Mouse (Mus musculus): ENCODE data around the gene Fcgr4.
A peak's percentile ranks its signal among the peaks of the same experiment; 100 is the strongest.
"Not testable (repeated sequence)": the region's sequence is repeated elsewhere in the genome, so short reads cannot be mapped to it uniquely, and the experiment has no call there.

The Fcgr4 gene

DNA sequence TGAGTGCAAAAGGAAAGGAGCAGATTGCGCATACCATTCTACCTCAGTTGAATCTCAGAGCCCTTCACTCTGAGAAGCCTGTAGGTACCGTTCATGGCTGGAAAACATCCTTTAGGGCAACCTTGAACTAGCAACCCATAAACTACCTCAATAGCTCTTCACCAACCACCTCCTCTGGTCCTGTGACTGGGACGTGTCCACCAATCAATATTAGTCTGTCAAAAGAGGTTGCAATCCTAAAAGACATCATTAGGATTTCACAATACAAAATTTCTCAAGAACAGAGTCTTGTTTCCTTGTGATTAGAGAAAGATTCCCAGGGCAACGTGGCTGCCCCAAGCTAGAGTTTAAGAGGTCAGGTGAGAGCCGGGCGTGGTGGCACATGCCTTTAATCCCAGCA is 34.6 kb downstream of the Fcgr4 start:
- DNase-seq (ENCODE audit: low spot score): no peak

DNA sequence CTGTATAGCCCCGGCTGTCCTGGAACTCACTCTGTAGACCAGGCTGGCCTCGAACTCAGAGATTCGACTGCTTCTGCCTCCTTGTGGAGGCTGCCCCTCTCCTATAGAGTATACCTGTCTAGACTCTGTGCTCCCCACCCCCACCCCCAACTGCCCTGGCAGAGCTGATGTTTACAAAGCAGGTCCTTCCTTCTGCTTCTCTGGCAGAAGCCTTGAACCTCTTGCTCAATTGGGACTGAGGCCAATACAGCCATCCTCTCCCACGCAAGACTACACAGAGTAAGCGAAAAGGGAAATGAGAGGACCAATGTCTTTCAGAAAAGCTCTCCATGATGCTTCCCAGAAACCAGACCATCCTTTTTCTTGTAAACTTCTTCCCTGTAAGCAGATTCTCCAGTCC is 38.5 kb downstream of the Fcgr4 start:
- DNase-seq (ENCODE audit: low spot score): no peak

DNA sequence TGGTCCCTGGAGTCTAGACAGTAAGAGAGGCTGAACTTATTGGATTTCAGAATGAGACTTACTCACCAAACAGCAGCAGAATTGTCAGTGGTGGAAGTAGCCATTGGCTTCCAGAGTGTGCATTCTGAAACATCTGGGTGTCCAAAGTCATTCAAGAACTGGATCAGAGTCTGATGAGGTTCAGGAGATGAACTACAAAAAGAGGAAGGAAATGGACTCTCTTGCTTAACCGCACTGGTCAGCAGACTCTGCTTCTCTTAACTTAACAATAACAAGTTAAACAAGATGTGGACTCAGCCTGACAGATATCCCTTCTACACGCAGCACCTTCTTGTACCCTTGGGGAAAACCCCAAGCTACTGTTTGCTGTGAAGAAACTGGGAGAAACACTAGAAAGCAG is 40.5 kb downstream of the Fcgr4 start:
- no peak for DNase-seq (ENCODE audit: low spot score)

DNA sequence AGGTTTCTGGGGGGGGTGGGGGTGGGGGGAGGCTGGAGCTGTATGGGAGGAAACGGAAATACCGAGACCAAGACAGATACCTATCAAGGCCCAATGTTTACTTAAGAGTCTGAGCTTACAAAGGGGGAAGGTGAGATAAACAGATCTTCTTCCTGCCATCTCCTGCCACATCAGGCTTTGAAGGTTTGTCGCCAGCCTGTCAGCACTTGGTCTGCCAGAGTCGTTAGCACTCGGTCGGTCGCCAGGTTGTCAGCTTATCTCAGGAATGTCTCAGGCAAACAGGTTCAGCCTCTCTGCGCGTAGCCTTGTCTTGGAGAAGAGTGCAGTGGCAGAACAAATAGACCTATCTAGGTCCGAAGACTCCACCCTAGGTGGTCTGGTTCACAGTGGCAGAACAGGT is 41.7 kb downstream of the Fcgr4 start:
- DNase-seq (ENCODE audit: low spot score): no peak

DNA sequence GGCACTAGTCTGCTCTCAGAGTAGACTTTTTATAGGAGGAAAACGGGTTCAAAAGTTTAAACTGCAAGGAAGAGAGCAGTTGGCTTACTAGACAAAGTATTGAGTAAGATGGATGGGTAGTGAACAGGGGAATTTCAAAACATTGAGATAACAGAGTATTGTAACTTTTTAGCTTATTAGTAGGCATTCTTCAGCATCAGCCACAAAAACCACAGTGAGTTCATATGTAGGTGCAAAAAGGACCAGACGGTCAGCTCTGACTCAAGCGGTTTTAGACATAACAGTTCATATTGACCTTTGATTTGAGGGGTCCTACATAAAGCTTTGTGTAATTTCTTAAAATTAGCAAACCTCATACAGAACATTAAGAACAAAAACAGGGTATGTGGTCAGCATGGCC is 42.8 kb downstream of the Fcgr4 start:
- no peak for DNase-seq (ENCODE audit: low spot score)

DNA sequence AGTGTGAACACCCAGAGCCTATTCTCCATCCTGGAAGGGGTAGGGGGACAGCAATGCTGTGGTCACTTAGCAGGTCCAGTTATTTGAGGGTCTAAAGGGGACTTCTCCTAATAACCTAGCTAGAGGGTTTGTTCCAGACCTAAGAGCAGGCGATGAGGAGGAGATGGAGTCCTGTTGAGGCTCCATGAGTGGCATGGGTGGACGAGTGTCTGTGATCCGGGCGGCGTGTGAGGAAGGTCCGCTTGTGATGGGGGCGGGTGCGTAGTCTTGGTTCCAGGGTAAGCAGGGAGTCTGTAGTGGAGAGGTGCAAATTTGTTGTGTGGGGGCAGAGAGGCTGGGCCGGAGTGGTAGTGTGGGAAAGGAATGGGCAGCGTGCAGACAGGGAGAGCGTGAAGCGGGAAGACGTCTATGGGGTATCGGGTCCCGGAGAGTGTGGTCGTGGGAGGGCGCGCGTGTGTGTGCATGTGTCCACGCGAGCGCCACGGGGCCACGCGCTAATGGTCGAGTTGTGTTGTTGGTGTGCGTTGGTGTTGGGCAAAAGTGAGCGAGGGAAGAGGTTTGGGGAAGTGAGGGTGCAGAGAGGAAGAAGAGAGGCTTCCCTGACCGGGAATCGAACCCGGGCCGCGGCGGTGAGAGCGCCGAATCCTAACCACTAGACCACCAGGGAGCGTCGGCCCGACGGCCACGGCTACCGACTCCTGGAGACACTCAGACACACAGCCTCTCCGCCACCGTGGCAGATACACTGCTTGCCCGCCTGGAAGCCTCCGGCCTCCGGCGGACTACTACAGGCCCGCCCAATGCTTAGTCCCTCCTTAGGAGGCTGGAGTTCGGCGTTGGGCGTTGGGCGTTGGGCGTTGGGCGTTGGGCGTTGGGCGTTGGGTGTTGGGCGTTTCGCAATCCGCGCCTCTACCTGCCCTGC is 45.1 kb downstream of the Fcgr4 start:
- not testable (repeated sequence) for DNase-seq (ENCODE audit: low spot score)

DNA sequence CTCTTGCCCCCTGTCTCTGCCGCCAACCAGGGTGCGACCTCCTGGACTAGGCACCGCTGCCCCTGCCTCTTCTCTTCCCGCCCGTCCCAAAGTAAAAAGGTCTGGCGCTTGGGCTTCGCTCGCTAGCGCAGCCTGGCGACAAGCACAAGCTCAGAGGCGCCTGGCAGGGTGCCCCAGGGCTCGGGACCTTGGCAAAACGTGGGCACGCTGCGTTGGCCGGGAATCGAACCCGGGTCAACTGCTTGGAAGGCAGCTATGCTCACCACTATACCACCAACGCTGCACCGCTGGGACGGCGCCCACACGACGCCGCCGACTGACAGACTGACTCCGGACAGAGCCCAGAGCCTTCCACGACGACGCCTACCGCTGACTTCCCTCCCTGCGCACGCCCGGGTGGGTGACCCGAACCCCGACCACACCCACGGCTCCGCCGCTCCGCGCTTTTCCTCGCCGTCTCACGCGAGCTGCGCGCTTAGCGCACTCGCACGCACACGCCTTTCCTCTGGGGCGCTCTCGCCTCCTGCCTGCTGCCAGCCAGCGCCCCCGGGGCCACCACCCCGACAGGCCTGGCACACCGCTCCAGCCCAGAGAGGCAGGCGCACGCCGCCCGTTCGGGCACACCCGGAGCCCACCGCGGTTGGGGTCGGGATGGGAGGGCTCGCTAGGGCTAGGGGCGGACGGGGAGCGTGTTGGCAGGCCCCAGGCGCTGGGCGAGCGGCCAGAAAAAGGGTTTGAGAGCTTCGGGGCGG is 45.9 kb downstream of the Fcgr4 start, which contains the start of gene Fcgr3:
TSS of gene Fcgr3 (minus strand) at position 445 of the 752 bp plus-strand sequence.
- peak; percentile 90 for DNase-seq (ENCODE audit: low spot score)

DNA sequence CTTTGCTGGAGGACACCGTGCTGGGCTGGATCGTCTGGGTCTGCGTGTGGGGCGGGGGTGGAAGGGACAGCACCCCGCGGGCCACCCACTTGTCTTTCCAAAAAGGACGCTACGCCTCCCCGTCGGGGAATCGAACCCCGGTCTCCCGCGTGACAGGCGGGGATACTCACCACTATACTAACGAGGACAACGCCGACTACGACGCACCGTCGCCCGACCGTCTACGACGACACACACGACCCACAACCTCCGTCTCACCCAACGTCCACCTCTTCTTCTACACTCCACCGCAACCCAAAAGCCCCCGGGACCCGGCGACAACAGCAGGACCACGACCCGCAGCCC is 46.5 kb downstream of the Fcgr4 start:
- not testable (repeated sequence) for DNase-seq (ENCODE audit: low spot score)

DNA sequence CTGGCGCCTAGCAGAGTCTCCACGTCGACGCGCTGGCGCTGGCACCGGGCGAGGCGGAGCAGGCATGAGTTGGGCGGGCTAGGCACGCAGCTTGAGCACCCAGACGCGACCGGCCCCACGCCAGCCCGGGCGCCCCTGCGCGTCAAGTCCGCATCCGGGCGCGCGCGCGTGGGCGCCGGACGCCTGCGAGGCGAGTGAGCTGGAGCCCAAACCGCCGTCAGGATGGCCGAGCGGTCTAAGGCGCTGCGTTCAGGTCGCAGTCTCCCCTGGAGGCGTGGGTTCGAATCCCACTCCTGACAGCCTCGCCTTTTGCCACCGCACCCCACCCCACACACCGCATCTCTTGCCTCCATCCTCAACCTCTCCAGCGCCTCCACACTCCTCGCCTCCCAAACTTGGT is 47.0 kb downstream of the Fcgr4 start:
- not testable (repeated sequence) for DNase-seq (ENCODE audit: low spot score)

DNA sequence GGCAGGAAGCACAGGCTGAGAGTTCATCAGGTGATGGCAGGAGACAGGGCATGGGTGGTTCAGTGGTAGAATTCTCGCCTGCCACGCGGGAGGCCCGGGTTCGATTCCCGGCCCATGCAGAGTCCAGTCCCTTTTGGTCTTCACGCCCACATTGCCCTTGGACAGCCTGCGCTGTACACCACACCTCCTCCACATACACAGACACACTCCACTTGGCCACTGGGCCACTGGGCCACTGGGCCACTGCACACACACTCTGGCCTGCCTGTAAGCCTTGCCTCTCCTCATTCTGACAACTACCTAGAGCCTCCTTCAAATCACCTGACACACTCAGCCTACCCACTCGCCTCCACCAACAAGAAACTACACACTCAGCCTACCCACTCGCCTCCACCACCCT is 47.9 kb downstream of the Fcgr4 start:
- DNase-seq (ENCODE audit: low spot score): not testable (repeated sequence)

DNA sequence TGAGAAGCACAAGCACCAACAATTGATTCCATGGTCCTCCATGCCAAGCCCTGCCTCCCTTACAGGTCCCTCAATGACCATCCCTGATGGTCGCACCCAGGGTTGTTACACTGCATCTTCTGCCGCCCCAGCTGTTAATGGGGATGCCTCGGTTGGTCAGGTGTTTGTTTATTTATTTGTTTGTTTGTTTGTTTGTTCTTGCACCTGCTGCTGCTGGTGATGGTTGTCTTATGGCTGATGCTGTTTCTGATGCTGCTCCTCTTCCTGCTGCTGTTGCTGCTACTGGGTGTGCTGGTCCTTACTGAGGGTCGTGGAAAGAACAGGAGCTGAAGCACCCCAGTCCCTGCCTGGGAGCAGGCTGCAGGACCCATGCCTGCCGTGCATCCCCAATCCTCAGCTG is 49.2 kb downstream of the Fcgr4 start:
- not testable (repeated sequence) for DNase-seq (ENCODE audit: low spot score)

DNA sequence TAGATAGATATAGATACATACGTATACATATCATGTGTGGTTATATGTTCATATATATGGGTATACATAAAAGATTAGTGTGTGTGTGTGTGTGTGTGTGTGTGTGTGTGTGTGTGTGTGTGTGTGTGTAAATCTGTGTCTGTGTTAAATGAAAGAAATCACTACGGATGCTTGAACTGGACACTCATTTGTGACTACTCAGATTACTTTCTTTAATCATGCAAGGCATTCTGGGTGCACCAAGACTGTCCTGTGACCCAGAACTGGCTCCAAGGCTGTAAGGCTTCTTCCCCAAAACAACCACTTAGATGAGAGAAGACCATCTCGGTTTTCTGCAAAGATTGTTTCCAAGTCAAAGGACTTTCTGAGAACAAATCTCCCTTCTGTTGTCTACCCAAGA is 50.8 kb downstream of the Fcgr4 start:
- not testable (repeated sequence) for DNase-seq (ENCODE audit: low spot score)

DNA sequence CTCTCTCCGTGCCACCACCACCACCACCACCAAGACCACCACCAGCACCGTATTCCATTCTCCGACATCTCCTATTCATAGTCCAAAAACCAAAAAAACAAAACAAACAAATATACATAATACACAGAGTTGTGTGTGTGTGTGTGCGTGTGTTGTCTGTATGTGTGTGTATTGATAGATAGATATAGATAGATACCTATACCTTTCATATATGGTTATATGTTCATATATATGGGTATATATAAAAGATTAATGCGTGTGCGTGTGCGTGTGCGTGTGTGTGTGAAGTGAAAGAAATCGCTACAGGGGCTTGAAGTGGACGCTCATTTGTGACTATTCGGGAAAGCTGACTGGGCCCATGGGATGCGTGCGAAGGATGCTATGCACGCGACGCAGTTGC is 52.2 kb downstream of the Fcgr4 start:
- not testable (repeated sequence) for DNase-seq (ENCODE audit: low spot score)

DNA sequence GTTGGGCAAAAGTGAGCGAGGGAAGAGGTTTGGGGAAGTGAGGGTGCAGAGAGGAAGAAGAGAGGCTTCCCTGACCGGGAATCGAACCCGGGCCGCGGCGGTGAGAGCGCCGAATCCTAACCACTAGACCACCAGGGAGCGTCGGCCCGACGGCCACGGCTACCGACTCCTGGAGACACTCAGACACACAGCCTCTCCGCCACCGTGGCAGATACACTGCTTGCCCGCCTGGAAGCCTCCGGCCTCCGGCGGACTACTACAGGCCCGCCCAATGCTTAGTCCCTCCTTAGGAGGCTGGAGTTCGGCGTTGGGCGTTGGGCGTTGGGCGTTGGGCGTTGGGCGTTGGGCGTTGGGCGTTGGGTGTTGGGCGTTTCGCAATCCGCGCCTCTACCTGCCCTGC is 53.0 kb downstream of the Fcgr4 start:
- DNase-seq (ENCODE audit: low spot score): not testable (repeated sequence)

DNA sequence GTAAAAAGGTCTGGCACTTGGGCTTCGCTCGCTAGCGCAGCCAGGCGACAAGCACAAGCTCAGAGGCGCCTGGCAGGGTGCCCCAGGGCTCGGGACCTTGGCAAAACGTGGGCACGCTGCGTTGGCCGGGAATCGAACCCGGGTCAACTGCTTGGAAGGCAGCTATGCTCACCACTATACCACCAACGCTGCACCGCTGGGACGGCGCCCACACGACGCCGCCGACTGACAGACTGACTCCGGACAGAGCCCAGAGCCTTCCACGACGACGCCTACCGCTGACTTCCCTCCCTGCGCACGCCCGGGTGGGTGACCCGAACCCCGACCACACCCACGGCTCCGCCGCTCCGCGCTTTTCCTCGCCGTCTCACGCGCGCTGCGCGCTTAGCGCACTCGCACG is 53.5 kb downstream of the Fcgr4 start:
- not testable (repeated sequence) for DNase-seq (ENCODE audit: low spot score)

DNA sequence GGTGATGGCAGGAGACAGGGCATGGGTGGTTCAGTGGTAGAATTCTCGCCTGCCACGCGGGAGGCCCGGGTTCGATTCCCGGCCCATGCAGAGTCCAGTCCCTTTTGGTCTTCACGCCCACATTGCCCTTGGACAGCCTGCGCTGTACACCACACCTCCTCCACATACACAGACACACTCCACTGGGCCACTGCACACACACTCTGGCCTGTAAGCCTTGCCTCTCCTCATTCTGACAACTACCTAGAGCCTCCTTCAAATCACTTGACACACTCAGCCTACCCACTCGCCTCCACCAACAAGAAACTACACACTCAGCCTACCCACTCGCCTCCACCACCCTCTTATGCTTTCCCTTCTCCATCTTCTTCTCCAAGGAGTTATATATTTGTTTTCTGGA is 55.6 kb downstream of the Fcgr4 start:
- DNase-seq (ENCODE audit: low spot score): peak; percentile 77

DNA sequence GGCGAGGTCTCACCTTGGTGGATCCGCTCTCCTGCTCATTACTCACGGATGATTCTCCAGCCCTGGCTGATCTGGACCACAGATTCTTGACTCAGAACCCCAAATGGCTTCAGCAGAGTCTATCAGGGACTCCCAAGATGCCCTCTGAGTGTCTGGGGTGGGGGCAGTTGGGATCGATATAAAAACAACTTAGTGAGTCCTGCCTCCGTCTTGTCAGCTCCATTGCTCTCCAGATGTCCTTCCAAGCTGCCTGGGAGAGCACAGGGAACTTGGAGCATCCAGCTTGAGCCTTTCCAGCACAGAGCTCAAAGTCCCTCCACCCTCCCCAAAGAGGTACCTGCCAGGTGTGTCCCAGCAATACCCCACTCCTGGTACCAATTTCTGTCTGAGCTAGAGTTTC is 57.5 kb downstream of the Fcgr4 start:
- DNase-seq (ENCODE audit: low spot score): not testable (repeated sequence)

DNA sequence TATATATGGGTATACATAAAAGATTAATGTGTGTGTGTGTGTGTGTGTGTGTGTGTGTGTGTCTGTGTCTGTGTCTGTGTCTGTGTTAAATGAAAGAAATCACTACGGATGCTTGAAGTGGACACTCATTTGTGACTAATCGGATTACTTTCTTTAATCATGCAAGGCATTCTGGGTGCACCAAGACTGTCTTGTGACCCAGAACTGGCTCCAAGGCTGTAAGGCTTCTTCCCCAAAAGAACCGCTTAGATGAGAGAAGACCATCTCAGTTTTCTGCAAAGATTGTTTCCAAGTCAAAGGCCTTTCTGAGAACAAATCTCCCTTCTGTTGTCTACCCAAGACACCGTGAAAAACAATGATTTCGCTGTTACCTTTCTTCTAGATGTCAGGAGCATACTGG is 58.5 kb downstream of the Fcgr4 start:
- not testable (repeated sequence) for DNase-seq (ENCODE audit: low spot score)

DNA sequence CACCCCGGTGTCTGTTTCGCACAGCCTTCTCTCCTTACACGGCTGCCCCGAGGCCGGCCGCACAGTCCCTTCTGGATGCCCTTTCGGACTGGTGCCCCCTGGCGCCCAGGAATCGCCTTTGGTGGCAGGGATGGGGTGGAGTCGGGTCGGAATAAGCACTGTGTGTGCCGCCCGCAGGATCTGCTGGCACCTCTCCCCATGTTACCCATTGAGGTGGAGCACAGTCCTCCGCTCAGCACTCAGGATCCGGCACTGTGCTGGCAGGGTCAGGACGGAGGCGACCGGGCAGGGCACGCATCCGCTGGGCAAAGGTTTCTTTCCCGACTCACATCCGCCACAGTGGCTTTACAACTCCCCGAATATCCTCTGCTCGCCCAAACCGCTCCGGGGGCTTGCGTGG is 59.2 kb downstream of the Fcgr4 start:
- DNase-seq (ENCODE audit: low spot score): not testable (repeated sequence)

DNA sequence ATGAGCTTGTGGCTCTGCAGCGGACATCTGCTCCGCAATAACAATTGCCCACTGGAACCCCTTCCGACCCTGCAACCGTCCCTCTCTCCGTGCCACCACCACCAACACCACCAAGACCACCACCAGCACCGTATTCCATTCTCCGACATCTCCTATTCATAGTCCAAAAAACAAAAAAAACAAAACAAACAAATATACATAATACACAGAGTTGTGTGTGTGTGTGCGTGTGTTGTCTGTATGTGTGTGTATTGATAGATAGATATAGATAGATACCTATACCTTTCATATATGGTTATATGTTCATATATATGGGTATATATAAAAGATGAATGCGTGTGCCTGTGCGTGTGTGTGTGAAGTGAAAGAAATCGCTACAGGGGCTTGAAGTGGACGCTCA is 59.7 kb downstream of the Fcgr4 start:
- DNase-seq (ENCODE audit: low spot score): not testable (repeated sequence)

DNA sequence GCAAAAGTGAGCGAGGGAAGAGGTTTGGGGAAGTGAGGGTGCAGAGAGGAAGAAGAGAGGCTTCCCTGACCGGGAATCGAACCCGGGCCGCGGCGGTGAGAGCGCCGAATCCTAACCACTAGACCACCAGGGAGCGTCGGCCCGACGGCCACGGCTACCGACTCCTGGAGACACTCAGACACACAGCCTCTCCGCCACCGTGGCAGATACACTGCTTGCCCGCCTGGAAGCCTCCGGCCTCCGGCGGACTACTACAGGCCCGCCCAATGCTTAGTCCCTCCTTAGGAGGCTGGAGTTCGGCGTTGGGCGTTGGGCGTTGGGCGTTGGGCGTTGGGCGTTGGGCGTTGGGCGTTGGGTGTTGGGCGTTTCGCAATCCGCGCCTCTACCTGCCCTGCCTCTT is 60.6 kb downstream of the Fcgr4 start:
- DNase-seq (ENCODE audit: low spot score): not testable (repeated sequence)
